Mouse (Mus musculus) spleen, adult 2 months (tissue): Measurements from ENCODE around the gene Cmc2.

Source experiments
- CTCF ChIP-seq: fragments of 200-500 bp; IDR thresholded peaks from 2 replicates; pipeline ENCODE4 v1.5.1; 2011; ENCODE audit warnings: mild to moderate bottlenecking, inconsistent platforms; ENCODE audit not compliant: insufficient read depth, insufficient read length, insufficient replicate concordance; ENCODE audit errors: extremely low read depth
- POLR2A ChIP-seq: fragments of 200-500 bp; IDR thresholded peaks from 2 replicates; pipeline ENCODE4 v1.6.1; 2011; ENCODE audit warnings: low read depth, low read length, inconsistent platforms

DNA sequence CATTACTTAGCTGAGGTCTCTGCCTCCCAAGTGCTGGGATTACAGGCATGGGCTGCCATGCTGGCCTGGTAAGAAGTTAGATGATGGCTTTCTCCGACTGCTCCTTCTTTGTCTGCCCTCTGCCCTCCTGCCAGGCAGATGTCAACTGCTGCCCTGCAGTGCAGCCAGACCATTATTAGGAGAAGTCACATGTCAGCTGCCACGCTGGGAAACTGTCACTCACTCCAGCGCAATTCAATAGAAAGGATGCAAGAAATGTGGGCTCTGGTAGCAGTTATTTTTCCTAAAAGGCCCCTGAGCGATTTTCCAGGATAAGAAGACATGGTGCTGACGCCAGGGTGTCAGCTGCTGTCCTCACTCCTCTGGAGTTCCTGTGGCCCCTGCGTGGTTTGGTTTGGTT, 14.3 kb upstream of the Cmc2 start:
- TF ChIP-seq CTCF (no peak), POLR2A (no peak)
